ENCODE assay signal across 8 mouse cellular contexts in the genomic region with DNA sequence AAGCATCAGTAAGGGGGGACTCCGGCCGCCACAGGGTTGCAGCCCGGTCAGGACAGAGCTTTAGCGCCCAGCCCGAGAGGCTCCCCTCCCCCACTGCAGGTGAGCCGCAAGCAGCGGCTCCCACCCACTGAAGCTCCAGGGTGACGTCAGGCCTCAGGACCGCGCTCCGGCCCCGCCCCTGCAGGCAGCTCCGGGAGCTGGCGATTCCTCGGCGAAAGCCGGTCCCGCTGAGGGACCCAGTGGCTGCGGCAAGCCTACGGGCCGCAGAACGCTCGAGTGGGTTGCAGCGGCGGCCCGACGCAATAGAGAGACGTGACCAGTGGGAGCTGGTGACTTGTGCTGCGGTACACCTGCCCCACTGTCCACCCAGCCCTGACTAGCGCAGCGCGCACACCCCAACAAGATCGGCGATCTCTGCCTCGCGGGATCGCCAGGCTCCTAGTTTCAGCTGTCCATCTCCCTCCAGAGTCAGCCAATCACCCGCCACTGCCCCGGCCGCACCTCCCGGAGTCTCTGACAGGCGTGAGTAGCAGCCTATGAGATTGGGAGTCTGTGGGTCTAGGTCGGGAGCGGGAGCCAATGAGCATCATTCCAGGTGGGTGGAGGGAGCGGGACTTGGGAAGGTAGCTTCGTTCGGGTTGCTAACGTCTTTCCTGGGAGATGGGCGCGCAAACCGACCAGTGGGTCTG. TPM values are rescaled to one million over a fixed set of nuclear protein-coding genes. Genes with fewer than 3 reads are reported as not detected.
DNase-seq lines count a peak whose midpoint lies in the region; ATAC-seq and TF ChIP-seq lines count a peak whose summit lies in the region.

A gene (plus strand): TSS at position 239 of the 689 bp plus-strand sequence.

- TF ChIP-seq EP300 in lung, postnatal 0 days (IDR thresholded peaks at IDR 0.05), result no peak

- ATAC-seq in hindbrain, embryonic 12.5 days (ENCODE audit: low FRiP score), result peak; percentile 99
- peak; percentile 99 for ATAC-seq in lung, postnatal 0 days

- no peaks in the 10 kb centered on the region; the same call in 1 of the 2 replicates for H3K36me3 ChIP-seq in hindbrain, embryonic 12.5 days
- no peaks in the 10 kb centered on the region for H3K36me3 ChIP-seq in lung, postnatal 0 days (ENCODE audit: insufficient read depth, low read length)

- no peaks in the 10 kb centered on the region for H3K9me3 ChIP-seq in hindbrain, embryonic 12.5 days (replicated peaks)
- H3K9me3 ChIP-seq in lung, postnatal 0 days (ENCODE audit: low read length), result no peaks in the 10 kb centered on the region

- H3K9ac ChIP-seq in hindbrain, embryonic 12.5 days, result peak within 1 kb of the TSS; percentile 95
- peak within 1 kb of the TSS; percentile 68 for H3K9ac ChIP-seq in lung, postnatal 0 days (replicated peaks; ENCODE audit: low read depth)

- H3K4me3 ChIP-seq in hindbrain, embryonic 12.5 days, result peak within 1 kb of the TSS; percentile 90
- peak within 1 kb of the TSS; percentile 67 for H3K4me3 ChIP-seq in lung, postnatal 0 days (ENCODE audit: low read depth, low read length)

- 1% methylated on average over 51 of the region's 51 CpGs for WGBS in hindbrain, embryonic 12.5 days
- under 1% methylated on average over 46 of the region's 51 CpGs for WGBS in lung, postnatal 0 days

- peaks cover 16% of the 10 kb centered on the region for H3K4me1 ChIP-seq in hindbrain, embryonic 12.5 days
- 0 out of 2 replicates have a peak, but pooled peaks cover 3% of the 10 kb centered on the region for H3K4me1 ChIP-seq in lung, postnatal 0 days (ENCODE audit: insufficient read depth, low read depth, low read length)

- H3K4me2 ChIP-seq in hindbrain, embryonic 12.5 days (replicated peaks), result peak within 1 kb of the TSS; percentile 70
- peak within 1 kb of the TSS; percentile 86 for H3K4me2 ChIP-seq in lung, postnatal 0 days (replicated peaks; ENCODE audit: low read depth, low read length)

- peak; percentile 26 for TF ChIP-seq CTCF in lung, postnatal 0 days (IDR thresholded peaks at IDR 0.05)

- peak within 1 kb of the TSS; percentile 99 for H3K27ac ChIP-seq in hindbrain, embryonic 12.5 days
- peak within 1 kb of the TSS; percentile 96 for H3K27ac ChIP-seq in lung, postnatal 0 days (ENCODE audit: low read length)

- no peaks in the 10 kb centered on the region for H3K27me3 ChIP-seq in hindbrain, embryonic 12.5 days
- H3K27me3 ChIP-seq in lung, postnatal 0 days (replicated peaks; ENCODE audit: insufficient read depth, low read length), result no peaks in the 10 kb centered on the region

- peak; percentile 90 for DNase-seq in T-cell, adult 2 months (ENCODE audit: low spot score)
- peak; percentile 99 for DNase-seq in cerebellum, postnatal 25 days
- peak; percentile 99 for DNase-seq in frontal cortex, postnatal 14 days (ENCODE audit: low spot score in 2 of 2)
- peak; percentile 100 for DNase-seq in layer of hippocampus, postnatal 10 days (ENCODE audit: low spot score in 2 of 2)
- DNase-seq in lung, postnatal 0 days (ENCODE audit: low spot score), result peak; percentile 99
- DNase-seq in ovary, postnatal 10 days (ENCODE audit: low spot score), result peak; percentile 94
- DNase-seq in thymus, postnatal 0 days (ENCODE audit: low spot score), result peak; percentile 95

RNA-seq across cellular contexts. Expression of the gene that starts here (rescaled TPM):
- 158 and 161 TPM in 2 replicates for polyA plus RNA-seq in hindbrain, embryonic 12.5 days (2016; fragmentation: Nextera tagmentation; extraction: Ambion mirVana)
- total RNA-seq in layer of hippocampus, postnatal 10 days (2021), result 100 to 1,000 TPM; 164 to 167 TPM
- polyA plus RNA-seq in lung, postnatal 0 days (2015; fragmentation: Nextera tagmentation; extraction: Ambion mirVana), result 51.8 and 60.5 TPM in 2 replicates
- polyA plus RNA-seq in thymus, postnatal 0 days (2015; fragmentation: Nextera tagmentation; extraction: Ambion mirVana), result 5.4 and 5.9 TPM in 2 replicates

Comparison
In these comparisons a context has a peak if more than half of its experiments do, and no peak if none do; other contexts are left out.
1. Peak in every context shown above with its lines: DNase-seq, ATAC-seq, H3K4me3 ChIP-seq and H3K27ac ChIP-seq.